Mouse (Mus musculus): ENCODE results near the gene Hist1h4h. TPM values are rescaled to one million over a fixed set of nuclear protein-coding genes. Genes with fewer than 3 reads are reported as not detected.

Hist1h4h gene
- total RNA-seq, 2 experiments from 2014 or later = 264 to 291 TPM

DNA sequence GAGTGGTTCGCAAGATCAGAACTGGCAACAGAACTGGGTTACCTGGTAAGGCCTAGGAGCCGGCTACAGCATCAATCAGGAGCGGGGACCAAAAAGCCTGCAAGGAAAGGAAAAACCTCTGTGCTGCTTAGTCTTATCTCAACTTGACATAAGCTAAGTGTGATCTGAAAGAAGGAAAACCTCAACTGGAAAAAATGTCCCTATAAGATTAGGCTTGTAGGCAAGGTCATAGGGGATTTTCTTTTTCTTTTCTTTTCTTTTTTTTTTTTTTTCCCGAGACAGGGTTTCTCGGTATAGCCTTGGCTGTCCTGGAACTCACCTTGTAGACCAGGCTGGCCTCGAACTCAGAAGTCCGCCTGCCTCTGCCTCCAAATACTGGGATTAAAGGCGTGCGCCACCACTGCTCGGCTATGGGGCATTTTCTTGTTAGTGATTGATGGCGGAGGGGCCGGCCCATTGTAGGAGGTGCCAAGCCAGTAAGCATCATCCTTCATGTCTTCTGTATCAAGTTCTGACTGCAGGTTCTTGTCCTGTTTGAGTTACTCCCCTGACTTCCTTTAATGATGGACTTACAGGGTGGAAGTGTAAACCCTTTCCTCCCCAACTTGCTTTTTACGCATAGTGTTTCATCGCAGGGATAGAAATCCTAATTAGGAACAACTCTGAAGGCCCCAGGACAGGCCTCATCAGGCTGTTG, 23.9 kb upstream of the Hist1h4h start:
- DNase-seq (ENCODE audit: low spot score in 2 of 2) = no peak
- intact Hi-C loops (cut with DNase I) = no loop called here

DNA sequence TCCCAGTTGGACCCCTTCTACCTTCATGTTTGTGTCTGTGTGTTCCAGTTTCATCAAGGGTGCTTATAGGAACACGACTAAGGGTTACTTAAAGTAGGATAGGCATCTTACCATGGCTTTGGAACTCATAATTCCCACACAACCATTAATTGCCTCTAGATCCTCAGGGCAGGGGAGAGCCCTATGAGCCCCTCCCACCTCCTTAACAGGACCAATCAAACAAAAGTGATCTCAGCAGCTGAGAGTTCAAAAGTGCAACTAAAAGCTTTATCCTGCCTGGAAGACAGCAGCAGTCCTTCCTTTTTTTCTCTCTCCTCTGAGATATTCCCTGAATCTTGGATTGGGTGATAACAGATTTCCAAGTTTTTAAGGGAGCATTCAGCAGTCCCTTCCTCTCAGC, 20.7 kb upstream of the Hist1h4h start:
- intact Hi-C loops (cut with DNase I) = loop anchor here (10.0 kb wide), 1 partner anchor 1565 kb away; the partner anchor contains the start of gene Zfp184
- DNase-seq (ENCODE audit: low spot score in 2 of 2) = no peak

DNA sequence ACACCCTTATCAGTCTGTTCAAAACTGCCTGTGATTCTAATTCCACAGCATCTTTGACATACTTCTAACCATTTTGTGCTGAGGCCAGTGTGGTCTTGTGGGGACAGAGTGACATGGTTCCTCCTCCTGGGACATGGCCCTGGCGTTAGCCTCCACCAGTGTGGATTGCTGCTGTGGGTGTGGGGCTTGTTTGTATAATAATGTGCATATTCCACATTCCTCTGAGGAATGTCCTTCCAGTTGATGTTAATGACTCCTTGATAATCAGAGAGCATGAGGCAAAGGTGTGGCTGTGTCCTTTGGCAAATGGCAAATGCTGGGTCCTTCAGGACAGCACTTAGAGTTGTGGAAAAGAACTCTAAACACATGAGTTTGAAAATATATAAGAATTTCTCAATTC, 17.3 kb upstream of the Hist1h4h start:
- intact Hi-C loops (cut with DNase I) = loop anchor here (10.0 kb wide), 1 partner anchor 1569 kb away; the partner anchor contains the start of gene Zfp184
- DNase-seq (ENCODE audit: low spot score in 2 of 2) = no peak

DNA sequence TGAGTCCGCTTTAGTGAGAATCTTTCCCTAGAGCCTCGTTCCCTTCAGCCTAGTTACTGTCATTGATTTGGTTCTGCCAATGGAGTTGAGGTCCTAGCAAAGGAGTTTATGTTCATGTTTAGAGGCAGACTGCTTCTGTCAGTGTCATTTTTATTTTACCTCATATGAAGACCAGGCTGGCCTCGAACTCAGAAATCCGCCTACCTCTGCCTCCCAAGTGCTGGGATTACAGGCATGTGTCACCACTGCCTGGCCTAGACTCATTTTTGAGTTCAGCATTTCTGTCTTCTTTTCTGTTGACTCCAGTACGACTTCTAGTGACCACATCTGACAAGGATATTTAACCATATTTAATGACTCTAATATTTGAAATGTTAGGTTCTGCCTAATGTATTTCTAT, 15.6 kb upstream of the Hist1h4h start:
- intact Hi-C loops (cut with DNase I) = loop anchor here (5.0 to 10.0 kb wide), 3 partner anchors 208 to 1570 kb away; partner anchors contain the start of gene Zfp184
- no peak for DNase-seq (ENCODE audit: low spot score in 2 of 2)

DNA sequence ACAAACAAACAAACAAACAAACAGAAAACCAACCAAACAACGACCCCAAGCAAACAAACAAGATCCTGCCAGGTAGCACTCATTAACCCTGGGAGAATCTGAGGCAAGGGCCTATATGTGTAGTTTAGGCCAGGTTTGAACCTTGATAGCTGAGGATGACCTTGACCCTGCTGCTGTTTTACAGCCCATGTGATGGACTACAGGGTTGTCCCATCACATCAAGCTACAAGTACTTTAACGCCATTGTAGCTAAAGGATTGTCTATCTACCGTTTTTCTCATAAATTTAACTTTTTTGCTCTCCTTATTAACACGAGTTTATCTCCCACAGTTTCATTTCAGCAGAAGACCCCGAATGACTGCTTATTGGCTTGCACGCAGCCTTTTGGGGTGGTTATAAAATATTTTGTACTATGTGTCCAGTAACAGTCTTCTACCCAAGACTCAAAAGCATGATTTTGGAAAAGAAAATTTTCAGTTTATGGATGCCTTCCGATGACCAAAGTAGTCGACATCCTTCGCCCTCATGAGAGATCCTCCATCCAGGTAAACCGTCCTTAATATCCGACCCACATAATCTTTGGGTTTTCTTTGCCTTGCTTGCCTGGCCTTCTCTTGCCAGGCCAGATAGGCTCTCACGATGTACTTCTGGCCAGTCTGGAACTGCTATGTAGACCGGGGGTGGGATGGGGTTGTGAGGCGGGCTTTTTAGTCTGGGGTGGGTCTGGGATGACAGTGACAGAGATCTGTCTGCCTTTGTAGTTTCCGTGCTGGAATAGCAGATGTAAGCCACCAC, 14.8 kb upstream of the Hist1h4h start:
- intact Hi-C loops (cut with DNase I) = loop anchor here (2.0 to 10.0 kb wide), 4 partner anchors 79 to 1571 kb away; partner anchors contain the start of gene Zfp184
- DNase-seq (ENCODE audit: low spot score in 2 of 2) = no peak

DNA sequence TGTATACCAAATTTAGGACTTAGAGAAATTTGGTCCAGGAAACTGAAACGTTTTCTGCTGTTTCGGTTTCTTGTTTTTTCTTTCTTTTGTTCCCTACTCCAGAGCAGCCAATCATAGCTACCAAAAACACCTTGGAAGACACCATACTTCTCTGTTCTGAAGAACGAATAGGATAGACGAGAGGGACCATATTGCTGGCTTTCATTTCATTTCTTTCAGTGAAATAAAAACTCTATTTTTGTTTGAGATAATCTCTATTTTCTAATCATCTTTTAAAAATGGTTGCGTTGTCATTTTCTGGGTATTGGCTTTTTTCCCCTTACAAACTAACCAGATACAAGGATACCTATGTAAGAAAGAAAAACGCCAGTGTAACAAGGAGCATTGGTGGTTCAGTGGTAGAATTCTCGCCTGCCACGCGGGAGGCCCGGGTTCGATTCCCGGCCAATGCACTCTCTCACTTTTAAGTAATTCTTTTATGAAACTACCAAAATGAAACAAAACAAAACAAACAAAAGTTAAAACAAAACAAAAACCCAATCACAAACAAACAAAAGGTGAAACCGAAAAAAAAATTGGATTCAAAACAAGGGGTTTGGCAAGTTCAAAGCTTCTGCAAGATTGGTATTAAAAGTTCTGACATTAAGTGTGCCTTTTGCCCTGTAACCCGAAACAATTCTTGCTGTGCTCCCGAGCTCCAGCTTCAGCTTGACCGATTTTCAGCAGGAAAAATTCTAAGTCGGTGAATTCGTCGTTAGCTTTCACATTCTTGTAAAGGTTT, 13.8 kb upstream of the Hist1h4h start:
- intact Hi-C loops (cut with DNase I) = loop anchor here (2.0 to 10.0 kb wide), 4 partner anchors 80 to 1572 kb away; partner anchors contain the start of gene Zfp184
- DNase-seq (ENCODE audit: low spot score in 2 of 2) = peak; percentile 61 to 84

DNA sequence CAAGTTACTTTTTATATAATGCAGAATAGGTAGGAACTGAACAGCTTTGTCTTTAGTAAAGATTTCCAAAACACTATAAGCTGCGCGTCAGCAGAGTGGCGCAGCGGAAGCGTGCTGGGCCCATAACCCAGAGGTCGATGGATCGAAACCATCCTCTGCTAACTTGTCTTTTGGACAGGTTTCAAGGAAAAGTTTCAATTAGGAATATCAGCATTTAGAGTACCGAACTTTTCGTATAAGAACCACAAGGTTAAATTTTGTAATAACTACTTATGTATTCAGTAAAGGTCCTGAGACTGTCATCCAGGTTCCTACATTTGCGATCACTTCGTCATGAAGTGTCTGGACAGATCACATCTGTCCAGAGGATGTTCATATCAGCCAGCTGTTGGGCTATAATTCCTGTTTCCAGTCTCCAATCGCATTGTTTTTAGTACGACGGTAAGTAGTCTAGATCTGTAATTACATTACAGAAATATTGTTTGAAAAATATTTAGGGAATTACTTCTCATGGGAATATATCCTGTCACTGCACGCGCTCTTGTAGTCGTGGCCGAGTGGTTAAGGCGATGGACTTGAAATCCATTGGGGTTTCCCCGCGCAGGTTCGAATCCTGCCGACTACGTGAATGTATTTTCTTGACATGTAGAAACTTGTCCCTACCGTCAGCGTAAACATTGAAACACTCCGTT, 13.1 kb upstream of the Hist1h4h start:
- intact Hi-C loops (cut with DNase I) = loop anchor here (2.0 to 10.0 kb wide), 5 partner anchors 81 to 1573 kb away; partner anchors contain the start of gene Zfp184
- DNase-seq (ENCODE audit: low spot score in 2 of 2) = peak; percentile 91 to 96

DNA sequence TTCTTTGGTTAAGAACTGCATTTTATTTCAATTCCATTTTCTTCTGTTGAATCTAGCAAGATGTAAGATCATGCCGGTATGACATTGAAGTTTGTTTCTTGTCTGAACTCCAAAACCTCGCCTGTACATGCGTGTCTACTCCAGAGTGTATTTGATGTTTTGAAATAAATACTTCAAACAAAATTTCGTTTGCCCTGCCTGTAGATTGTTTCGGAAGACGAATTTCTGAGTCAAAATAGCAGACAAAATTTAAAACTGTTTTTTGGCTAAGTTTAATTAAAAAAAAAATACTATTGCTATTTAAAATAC, 12.6 kb upstream of the Hist1h4h start:
- DNase-seq (ENCODE audit: low spot score in 2 of 2) = no peak
- intact Hi-C loops (cut with DNase I) = loop anchor here (2.0 to 10.0 kb wide), 4 partner anchors 87 to 1573 kb away; partner anchors contain the start of gene Zfp184

DNA sequence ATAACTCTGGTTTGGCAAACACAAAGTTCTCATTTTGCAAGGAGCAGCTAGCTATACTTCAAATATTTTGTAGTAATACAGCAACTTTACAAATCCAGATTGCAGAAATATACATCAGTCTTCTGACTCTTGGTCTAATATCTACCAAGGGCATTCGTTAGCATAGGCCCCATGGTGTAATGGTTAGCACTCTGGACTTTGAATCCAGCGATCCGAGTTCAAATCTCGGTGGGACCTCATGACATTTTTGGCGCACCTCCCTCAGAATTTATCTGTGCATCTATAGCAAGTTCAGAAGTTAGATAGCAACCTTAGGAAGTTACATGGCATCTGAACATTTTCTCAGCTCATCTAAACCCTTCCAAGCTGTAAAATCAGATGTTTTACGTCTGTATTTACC, 12.0 kb upstream of the Hist1h4h start:
- intact Hi-C loops (cut with DNase I) = loop anchor here (1.0 to 10.0 kb wide), 5 partner anchors 69 to 1574 kb away; partner anchors contain the start of gene Zfp184
- peak; percentile 82 to 90 for DNase-seq (ENCODE audit: low spot score in 2 of 2)

DNA sequence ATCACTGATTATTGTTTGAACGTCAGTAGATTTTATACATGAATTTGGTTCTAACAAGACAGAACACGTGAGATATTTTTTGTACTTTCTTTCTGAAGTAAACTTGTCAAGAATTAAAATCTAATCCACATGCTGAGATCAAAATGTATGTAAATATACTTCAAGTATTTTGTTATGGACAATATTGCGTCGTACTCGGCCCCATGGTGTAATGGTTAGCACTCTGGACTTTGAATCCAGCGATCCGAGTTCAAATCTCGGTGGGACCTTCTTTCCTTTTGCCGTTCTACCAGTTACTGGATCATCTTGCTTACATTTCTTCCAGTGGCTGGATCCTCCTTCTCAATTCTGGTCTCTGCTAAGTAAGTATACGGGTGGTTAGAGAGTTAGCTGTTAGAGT, 11.4 kb upstream of the Hist1h4h start:
- peak; percentile 84 to 89 for DNase-seq (ENCODE audit: low spot score in 2 of 2)
- intact Hi-C loops (cut with DNase I) = loop anchor here (1.0 to 10.0 kb wide), 5 partner anchors 69 to 1575 kb away; partner anchors contain the start of gene Zfp184

DNA sequence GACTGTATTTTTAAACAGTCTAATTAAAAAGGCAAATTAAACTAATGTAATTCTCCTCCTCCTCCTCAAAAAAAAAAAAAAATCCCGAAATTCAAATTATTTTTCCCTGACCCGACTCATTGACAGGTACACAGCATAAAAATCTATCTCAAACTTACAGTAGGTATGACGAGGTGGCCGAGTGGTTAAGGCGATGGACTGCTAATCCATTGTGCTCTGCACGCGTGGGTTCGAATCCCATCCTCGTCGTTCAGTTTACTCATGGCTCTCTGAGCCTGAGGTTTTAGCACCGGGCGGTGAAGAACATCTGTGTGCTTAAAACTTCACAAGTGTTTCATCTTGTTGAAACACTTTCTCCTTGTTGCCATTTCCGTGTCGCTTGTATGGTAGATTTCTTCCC, 9.1 kb upstream of the Hist1h4h start:
- intact Hi-C loops (cut with DNase I) = no loop called here
- DNase-seq (ENCODE audit: low spot score in 2 of 2) = peak; percentile 66 to 86

DNA sequence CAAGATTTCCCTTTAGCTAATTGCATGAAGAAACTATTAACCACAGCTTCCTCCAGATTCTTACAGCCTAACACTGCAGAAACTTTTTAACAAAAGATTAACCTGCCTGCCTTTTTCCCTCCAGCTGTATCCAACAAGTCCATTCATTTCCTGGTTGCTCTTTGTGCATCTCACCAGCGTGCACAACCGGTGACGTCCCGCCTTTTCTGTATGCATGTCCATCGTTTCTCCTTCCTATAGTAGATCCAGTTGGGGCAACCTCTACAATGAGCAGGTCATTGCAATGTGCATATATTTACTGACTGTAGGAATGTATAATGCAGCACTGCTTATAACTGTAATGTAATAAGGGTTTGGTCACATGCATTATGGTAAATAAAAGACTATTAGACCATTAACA, 6.9 kb upstream of the Hist1h4h start:
- intact Hi-C loops (cut with DNase I) = loop anchor here (2.0 kb wide), 1 partner anchor 91 kb away; no protein-coding TSS in a partner anchor
- no peak for DNase-seq (ENCODE audit: low spot score in 2 of 2)

DNA sequence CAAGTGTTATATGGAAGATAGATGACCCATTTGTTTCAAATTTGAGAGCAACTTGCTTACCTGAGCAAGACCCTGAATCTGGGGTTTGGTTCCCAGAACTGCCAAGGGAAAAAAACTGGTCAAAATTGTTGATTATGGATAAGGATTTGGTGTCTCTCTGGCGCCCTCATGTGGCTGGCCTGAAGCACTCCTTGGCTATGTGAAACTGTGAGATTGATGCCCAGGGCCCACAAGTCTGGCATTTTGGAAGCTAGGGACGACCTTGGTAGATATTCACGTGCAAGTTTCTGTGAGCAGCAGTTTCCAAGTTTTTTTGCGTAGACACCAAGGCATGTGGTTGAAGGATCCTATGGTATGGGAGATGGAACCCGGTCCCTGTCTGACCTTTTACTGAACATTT, 6.2 kb upstream of the Hist1h4h start:
- intact Hi-C loops (cut with DNase I) = loop anchor here (2.0 kb wide), 1 partner anchor 92 kb away; no protein-coding TSS in a partner anchor
- peak; percentile 66 to 72 for DNase-seq (ENCODE audit: low spot score in 2 of 2)

DNA sequence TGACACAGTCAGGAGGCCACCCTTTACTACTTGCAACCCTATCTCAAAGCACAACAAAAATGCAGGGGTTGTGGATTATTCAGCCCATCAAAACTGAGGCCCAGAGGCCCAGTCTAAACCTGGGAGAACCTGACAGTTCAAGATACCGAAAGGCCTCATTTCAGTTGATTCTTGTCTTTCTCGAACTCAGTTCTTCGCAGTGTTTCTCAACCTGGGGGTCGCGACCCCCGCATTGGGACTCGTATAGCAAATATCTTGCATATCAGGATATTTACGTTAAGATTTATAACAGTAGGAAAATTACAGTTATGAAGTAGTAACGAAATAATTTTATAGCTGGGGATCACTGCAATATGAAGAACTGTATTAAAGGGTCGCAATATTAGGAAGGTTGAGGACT, 4.9 kb upstream of the Hist1h4h start:
- intact Hi-C loops (cut with DNase I) = loop anchor here (2.0 kb wide), 1 partner anchor 93 kb away; no protein-coding TSS in a partner anchor
- no peak for DNase-seq (ENCODE audit: low spot score in 2 of 2)

DNA sequence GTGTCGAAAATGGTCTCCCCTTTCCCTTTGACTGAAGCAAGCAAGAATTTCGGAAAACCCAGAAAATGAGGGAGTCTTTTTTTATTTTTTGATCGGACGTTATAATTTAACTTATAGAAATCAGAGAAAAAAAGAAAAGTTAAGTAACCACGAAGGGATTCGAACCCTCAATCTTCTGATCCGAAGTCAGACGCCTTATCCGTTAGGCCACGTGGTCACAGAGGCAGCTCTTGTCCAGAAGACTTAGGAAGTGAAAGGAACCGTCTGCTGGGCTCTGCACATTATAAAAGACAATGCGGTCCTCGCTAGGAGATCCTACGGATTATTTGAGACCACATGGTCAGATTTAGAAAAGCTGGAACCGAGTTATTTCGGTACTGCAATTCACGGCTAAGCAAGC, 4.5 kb upstream of the Hist1h4h start:
- intact Hi-C loops (cut with DNase I) = no loop called here
- peak; percentile 95 to 97 for DNase-seq (ENCODE audit: low spot score in 2 of 2)

DNA sequence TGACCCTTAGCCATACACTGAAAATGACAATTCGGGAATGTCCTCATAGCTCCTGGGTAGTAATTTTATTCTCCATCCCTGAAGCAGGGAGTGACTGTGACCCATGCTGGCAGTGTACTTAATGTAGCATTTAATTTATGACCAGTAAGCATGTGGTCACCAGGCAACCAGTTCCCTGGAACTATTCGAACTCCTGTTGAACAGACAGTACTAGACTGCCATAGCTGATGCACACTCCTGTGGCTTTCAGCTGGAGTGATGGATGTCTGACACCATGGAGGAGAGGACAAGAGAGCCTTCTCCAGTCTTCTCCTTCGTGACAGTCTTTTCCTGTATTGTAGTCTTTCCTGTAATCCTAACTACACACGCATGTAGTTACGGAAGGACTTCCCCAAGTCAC, 1.8 kb upstream of the Hist1h4h start:
- intact Hi-C loops (cut with DNase I) = no loop called here
- no peak for DNase-seq (ENCODE audit: low spot score in 2 of 2)

DNA sequence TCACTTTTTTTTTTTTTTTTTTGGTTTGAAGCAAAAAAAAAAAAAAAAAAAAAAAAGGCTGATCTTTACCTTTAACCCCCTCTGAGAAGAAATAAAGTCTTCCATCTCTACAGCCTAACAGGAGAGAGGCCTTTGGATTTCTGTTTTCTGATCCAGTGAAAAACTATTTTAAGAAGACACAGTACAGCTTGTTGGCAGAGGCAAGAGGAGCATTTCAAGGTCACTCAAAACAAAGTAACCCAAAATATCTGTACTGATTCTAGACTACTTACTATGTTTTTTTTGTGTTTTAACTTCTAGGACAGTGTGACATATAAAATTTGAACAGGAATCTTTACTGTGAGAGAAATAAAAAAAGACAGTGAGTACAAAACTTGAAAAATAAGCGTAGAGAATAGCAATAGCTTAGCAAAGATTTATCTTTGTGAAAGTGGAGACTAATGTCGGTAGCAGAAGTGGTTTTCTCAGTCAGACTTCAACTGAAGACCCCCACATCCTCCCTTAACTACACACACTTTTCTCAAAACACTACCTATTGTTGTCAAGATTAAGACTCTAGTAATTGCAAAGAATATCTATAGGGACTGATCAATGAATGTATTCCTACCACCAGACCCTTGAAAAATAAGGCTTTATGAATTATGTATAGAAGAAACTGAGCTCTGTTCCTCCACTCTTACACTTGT, 1.2 kb upstream of the Hist1h4h start:
- intact Hi-C loops (cut with DNase I) = loop anchor here (5.0 to 10.0 kb wide), 2 partner anchors 1487 to 1815 kb away; partner anchors contain the start of genes Hist1h2ag, Hist1h2ai, Hist1h2bj and Hist1h2bl
- DNase-seq (ENCODE audit: low spot score in 2 of 2) = no peak

All from left cerebral cortex, postnatal 14 days (tissue).